2 mouse cellular contexts compared by ENCODE assay signal in the genomic region with DNA sequence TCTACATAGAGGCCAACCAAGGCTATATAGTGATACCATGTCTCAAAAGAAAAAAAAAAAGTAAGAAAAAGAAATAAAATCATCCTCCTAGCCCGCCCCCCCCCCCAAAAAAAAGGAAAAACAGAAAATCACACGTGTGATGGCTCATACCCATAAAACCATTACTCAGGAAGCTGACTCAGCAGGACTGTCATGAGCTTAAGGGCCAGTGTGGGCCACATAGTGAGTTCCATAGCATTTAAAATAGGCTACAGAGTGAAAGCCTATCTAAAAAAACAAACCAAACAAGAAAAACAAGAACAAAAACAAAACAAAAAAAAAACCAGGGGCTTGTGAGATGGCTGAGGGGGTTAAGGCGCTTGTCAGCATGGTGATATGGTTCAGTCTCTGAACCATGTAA.
A peak's percentile ranks its signal among the peaks of the same experiment; 100 is the strongest.
TF ChIP-seq lines count a peak whose summit lies in the region.

No protein-coding gene starts in this region.

TF ChIP-seq in CH12.LX, 34 proteins besides CTCF, POLR2A, EP300 and RAD21:
- TF ChIP-seq MAFK (IDR thresholded peaks at IDR 0.05; ENCODE audit: insufficient replicate concordance, low read length) (peak; percentile 73; the same call in 1 of the 2 replicates), ZMIZ1 (IDR thresholded peaks at IDR 0.05; ENCODE audit: low read depth, low read length) (no peak), KAT2A (IDR thresholded peaks at IDR 0.05; ENCODE audit: insufficient replicate concordance, low read length) (no peak)

TF ChIP-seq in MEL, 35 proteins besides CTCF, POLR2A, EP300 and RAD21:
- TF ChIP-seq MAFK (IDR thresholded peaks at IDR 0.05; ENCODE audit: borderline replicate concordance, low read depth, low read length): peak; percentile 63; the same call in 1 of the 2 replicates
- TF ChIP-seq BHLHE40 (IDR thresholded peaks at IDR 0.05; ENCODE audit: borderline replicate concordance, low read depth, low read length): no peak
- no peak for TF ChIP-seq TBP (IDR thresholded peaks at IDR 0.05; ENCODE audit: low read depth, low read length)
